Mouse (Mus musculus): ENCODE results near the gene Poldip3.
A peak's percentile ranks its signal among the peaks of the same experiment; 100 is the strongest.

Poldip3 gene

GRCm38 (mm10) chr15:83149196-83150072 lies at the start of gene Poldip3:
Poldip3 (minus strand) TSS chr15:83149384.
- peak; percentile 92 for DNase-seq (ENCODE audit: low spot score)

- DNase-seq (ENCODE audit: low spot score), result no peak
These were observed 44.2 kb upstream of the Poldip3 start for GRCm38 (mm10) chr15:83193413-83193812.

- no peak for DNase-seq (ENCODE audit: low spot score)
These were observed 33.2 kb upstream of the Poldip3 start for GRCm38 (mm10) chr15:83182351-83182750.

GRCm38 (mm10) chr15:83181800-83182330 lies 32.7 kb upstream of the Poldip3 start:
- DNase-seq (ENCODE audit: low spot score), result no peak

- no peak for DNase-seq (ENCODE audit: low spot score)
These were observed 30.8 kb upstream of the Poldip3 start for GRCm38 (mm10) chr15:83180004-83180403.

- DNase-seq (ENCODE audit: low spot score), result no peak
These were observed 27.5 kb upstream of the Poldip3 start for GRCm38 (mm10) chr15:83176653-83177052.

GRCm38 (mm10) chr15:83173914-83174884 lies 25.0 kb upstream of the Poldip3 start:
- DNase-seq (ENCODE audit: low spot score), result no peak

GRCm38 (mm10) chr15:83172492-83173429 lies 23.6 kb upstream of the Poldip3 start, which contains the start of gene Cyb5r3:
Cyb5r3 (minus strand) TSS chr15:83172592.
- DNase-seq (ENCODE audit: low spot score), result no peak

- DNase-seq (ENCODE audit: low spot score), result peak; percentile 71
These were observed 22.7 kb upstream of the Poldip3 start for GRCm38 (mm10) chr15:83171712-83172481.

GRCm38 (mm10) chr15:83170956-83171659 lies 21.9 kb upstream of the Poldip3 start:
- no peak for DNase-seq (ENCODE audit: low spot score)

- DNase-seq (ENCODE audit: low spot score), result no peak
These were observed 20.9 kb upstream of the Poldip3 start for GRCm38 (mm10) chr15:83169772-83170722.

- DNase-seq (ENCODE audit: low spot score), result no peak
These were observed 19.9 kb upstream of the Poldip3 start for GRCm38 (mm10) chr15:83168875-83169771.

- no peak for DNase-seq (ENCODE audit: low spot score)
These were observed 19.1 kb upstream of the Poldip3 start for GRCm38 (mm10) chr15:83168311-83168710.

- no peak for DNase-seq (ENCODE audit: low spot score)
These were observed 18.4 kb upstream of the Poldip3 start for GRCm38 (mm10) chr15:83167550-83168065.

GRCm38 (mm10) chr15:83167126-83167525 lies 17.9 kb upstream of the Poldip3 start:
- DNase-seq (ENCODE audit: low spot score), result no peak

- DNase-seq (ENCODE audit: low spot score), result no peak
These were observed 17.5 kb upstream of the Poldip3 start for GRCm38 (mm10) chr15:83166642-83167041.
